Mouse (Mus musculus) skeletal muscle tissue, adult 2 months (tissue): ENCODE results near the gene Grin2d.
"Not testable (repeated sequence)": the region's sequence is repeated elsewhere in the genome, so short reads cannot be mapped to it uniquely, and the experiment has no call there.

Experiments
- DNase-seq: peaks from one replicate; pipeline ENCODE4 v3.0.0-alpha.2; 2012; ENCODE audit warnings: low read depth, low spot score

Gene Grin2d

DNA sequence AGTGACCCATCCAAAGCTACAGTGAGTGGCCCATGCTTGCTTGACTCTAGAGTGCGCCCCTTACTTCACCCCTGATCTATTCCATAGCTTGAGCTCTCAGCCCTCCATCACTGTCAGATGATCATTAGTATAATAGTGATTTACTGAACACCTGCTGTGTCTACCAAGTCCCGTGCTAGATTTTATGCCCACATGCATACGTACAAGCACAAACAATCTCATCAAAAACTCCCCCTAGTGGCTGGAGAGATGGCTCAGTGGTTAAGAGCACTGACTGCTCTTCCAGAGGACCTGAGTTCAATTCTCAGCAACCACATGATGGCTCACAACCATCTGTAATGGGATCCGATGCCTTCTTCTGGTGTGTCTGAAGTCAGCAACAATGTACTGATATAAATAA is 19.9 kb upstream of the Grin2d start:
- DNase-seq: not testable (repeated sequence)

DNA sequence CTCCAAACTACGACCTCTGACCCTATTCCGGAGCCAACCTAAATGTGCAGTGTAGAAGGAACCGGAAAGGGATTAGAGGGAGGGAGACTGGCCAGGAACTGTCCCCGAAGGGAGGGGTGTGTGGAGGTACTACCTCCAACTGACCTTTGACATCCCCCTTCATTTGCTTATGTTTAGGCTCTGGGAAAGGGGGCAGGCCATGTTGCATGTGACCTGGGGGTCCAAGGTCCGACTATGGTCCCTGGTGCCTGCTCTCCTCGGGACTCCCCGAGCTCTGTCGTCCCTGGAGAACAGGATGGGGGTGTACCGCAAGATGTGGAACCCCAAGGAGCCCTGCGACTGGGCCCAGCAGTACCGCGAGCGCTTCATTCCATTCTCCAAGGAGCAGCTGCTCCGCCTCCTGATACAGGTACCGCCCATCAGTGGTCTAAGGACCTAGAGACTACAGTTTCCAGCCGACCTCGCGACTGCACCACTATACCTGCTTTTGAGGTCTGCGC is 19.1 kb upstream of the Grin2d start:
- no peak for DNase-seq

DNA sequence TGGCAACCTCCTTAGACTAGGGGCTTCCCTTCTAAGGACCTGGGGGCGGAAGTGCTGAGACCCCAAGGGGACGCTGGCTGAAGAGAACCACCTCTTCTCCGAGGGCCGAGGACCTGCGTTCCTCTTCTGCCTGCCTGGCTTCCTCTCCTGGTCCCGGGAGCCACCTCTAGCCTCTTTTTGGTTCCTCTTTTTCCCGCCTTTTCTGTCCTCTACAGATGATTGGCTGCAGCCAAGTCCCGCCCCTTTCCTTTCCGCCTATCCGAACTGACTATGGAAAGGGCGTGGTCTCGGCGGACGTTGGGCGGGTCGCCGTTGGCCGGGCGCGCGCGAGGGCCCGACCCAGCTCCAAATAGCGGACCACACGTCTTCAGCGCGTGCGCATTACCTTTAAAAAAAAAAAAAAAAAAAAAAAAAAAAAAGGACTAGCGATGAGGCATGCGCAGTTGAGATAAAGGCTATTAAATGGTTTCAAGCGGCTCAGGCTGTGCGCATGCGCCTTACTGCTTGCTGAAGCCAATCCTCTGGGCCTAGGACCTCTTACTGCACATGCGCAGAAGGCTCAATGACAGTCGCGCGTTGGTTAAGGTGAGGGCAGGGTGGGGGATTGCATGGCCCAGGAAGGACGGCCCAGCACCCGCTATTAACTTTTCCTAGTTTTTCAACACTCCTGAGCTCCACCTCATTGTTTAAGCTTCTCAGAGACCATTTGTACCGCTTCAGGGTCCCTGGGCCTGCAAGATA is 18.5 kb upstream of the Grin2d start, which contains the start of the genes Syngr4 and Tmem143:
Syngr4 (minus strand) TSS at position 198 of the 741 bp plus-strand sequence.
Tmem143 (plus strand) TSS at position 425 of the 741 bp plus-strand sequence.
- peak; percentile 100 for DNase-seq

DNA sequence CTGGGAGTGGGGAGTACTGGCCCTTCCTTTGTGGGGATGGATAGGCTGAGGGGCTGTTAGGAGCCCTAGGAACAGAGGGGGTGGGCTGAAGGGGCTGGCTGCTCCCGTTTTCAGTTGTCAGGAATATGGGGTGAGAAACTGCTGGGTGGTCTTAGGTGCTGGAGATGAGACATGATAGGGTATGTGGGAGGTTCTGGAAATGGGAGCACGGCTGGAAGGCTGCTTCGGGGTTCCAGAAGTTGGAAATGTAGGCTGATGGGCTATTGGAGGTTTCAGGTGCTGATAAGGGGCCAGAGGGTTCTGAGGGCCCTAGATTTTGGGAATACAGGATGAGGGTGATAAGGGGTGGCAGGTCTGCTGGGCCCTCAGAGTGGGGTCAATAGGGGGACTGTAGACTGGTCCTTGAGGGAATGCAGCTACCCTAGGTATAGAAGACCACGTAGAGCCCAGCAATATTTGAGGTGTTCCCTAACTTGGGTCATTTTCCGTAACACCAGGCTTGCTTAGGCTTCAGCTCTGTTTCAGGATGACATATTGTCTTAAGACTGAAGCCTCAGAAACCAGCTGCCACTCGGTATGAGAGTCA is 17.8 kb upstream of the Grin2d start:
- DNase-seq: no peak

DNA sequence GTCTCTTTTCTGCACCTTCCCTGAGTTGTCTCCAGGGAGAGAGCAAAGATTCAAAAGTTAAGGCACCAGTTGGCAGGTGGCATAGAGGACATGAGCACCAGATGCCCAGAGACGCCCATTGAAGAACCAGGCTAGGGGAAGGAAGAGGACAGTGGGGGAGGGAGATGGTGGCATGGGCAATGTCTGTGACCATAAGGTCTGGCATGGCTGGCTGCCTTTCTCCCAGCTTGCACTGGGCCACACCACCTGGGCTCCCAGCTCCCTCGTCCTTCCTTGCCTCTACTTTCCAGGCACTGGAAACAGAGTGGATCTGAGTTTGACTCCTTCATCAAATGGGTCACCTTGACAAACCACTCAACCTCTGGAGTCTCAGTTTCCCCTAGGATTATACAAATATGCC is 14.5 kb upstream of the Grin2d start:
- DNase-seq: no peak

DNA sequence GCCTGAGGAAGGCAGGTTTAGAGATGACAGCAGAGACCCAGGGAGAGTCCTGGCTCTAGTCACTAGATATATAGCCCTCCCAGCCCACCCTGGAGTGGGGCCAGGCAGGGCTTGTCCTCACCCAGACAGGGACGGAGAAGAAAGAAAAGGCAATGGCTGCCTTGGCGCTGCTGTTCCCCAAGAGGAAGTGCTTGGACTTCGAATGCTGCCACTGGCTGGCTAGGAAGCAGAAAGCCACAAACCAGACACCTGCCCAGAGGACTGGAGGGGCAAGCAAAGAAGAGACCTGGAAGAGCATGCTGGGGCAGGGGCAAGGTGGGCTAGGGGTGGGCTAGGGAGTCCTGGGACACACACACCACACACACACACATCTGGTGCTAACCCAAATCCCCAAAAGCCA is 9.1 kb upstream of the Grin2d start:
- DNase-seq: no peak

DNA sequence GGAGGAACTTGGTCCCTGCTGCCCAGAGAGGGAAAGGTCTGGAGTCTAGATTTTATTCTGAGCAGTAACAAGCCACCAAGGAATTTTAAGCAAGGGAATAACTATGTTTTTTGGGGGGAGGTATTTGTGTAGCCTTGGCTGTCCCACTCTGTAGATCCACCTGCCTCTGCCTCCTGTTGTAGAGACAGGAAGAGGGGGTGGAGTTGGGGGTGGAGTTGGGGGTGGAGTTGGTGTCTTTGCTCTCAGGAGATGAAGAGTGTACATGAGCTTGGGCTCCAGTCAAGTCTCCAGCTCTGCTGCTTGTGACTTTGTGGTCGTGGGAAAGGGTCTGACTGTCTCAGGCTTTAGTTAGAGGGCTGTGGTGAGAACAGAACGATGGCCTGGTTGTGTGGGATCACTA is 2.8 kb upstream of the Grin2d start:
- no peak for DNase-seq

DNA sequence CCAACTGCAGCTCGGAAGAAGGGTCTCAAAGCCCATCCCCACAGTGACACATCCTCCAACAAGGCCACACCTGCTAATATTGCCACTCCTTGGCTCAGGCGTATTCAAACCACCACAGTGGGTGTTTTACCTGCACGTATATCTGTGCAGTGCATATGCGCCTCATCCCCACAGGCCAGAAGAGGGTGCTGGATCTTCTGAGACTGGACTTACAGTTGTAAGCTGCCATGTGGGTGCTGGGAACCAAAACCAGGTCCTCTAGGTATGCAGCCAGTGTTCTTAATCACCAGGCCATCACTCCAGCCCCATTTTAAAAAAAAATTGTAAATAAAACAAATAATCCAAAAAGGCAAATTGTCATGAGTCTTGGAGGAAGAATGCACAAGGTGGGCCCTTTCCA is 2.4 kb upstream of the Grin2d start:
- no peak for DNase-seq

DNA sequence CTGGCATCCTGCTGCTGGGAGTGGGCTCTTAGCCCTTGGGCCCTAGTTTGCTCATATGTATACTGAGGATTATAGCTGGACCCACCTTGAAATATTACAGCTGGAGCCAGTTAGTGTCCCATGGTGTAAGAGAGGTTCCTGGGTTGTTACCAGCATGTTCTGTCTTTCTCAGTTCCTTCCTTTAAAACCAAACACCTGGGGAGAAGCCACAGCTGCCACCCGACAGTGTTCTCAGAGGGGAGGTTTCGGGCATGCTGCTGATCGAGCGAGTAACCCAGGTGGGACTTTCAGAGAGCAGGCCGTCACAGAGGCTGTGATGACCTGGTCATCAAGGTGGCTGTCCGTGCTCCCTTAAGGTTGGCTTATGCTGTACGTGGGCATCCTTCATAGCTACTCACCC is 1.3 kb downstream of the Grin2d start:
- no peak for DNase-seq

DNA sequence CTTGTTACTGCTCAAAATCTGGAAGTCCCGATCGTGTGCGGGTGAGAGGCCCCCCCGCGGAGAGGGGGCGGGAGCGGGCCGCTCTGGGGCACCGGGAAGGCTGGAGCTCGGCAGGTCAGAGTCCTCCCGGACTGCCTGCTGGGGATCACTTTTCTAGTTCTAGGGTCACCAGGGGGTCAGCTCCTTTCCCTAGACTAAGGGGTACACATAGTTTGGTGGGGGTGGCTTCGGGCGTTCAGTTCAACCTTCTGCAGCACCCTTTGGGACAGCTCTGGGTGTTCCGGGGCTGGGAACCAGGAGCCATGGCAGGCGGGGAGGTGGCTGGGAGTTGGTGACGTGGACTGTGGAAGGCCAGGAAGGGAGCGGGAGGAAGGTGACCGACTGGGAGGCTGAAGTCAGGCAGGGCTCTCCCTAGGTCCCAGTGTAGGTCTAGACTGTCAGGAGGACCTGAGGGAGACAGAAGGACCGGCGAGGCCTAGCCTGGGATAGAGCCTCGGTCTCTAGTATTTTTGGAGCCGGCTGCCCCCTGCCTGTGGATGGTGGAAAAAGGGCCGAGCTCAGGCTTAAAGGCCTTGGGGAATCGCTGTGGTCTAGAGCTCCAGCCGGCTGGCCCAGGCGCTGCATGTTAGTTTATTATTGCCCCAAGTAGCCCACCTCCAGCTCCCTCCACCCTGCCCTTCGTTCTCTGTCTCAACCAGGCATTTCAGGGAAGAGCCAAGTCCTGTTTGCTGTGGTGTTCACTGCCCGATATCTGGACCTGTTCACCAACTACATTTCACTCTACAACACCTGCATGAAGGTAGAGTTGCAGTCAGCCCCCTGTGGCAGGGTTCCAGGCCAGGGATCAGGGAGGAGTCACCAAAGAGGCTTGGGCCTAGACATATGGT is 4.9 kb downstream of the Grin2d start:
- no peak for DNase-seq

DNA sequence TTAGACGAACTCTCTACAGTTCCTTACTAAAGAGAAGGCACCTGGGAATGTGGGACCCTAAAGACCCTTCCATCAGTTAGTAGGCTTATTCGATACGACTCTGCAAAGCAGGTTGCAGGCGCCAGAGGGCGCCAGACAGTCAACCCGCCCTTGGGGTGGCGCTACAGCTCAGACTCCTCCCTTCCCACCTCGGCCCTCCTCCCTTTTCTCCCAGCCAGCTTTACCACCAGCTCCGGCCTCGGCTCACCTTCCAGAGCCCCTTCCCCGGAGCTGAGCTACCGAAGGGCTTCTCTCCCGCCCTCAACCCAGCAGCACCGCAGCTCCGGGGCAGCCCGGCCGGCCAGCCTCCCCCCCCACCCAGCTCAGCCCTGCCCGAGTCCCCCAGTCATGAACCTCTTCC is 5.6 kb downstream of the Grin2d start, which contains the start of gene Kdelr1:
Kdelr1 (plus strand) TSS at position 149 of the 400 bp plus-strand sequence.
- peak; percentile 82 for DNase-seq

DNA sequence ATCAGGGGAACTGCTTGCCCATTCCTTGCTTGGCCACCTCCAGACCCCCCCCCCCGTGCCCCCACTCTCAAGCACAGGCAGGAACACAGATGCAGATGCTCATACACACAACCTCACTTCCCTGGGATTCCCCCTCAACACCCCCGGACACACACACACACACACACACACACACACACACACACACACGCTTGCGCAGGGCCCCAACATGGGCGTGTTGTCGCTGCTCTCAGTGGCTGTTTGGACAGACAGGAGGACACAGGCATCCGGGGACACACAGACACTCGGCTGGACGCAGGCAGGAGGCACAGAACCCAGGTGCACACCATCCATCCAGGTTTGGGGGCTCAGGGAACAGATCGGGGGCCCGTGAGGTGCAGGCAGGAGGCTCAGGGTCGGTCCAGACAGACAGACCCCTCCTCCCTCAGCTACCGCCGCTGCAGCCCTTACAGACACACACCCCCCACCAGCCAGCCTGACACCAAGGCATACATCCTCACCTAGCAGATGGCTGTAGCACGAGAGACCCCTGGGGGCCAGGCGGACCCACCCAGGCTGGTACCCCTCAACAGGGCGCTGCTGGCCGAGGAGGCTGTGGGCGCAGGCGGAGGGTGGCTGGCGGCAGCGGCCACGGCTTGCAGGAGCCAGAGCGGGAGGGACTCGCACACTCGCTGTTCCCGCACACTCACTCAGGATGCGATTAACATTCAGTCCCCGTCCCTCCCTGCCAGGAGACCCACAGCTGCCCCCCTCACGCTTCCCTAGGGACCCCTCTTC is 7.7 kb downstream of the Grin2d start:
- DNase-seq: no peak

DNA sequence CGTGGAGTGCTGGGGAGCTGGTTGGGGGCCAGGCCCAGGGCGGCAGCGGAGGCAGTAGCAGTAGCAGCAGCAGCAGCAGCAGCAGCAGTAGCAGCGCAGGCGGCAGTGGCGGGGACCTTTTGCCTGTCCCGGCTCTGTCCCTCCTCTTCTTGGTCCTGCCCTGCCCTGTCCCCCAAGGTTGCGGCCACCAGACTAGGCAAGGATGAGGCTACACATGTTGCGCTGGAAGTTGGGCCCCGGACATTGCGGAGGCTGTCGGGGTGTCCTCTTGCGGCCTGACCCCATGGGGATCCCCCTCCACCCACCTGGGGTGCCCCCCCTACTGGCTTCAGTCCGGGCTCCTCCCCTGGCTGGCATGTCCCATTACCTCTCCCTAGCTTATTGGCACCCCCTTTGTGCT is 8.4 kb downstream of the Grin2d start:
- no peak for DNase-seq

DNA sequence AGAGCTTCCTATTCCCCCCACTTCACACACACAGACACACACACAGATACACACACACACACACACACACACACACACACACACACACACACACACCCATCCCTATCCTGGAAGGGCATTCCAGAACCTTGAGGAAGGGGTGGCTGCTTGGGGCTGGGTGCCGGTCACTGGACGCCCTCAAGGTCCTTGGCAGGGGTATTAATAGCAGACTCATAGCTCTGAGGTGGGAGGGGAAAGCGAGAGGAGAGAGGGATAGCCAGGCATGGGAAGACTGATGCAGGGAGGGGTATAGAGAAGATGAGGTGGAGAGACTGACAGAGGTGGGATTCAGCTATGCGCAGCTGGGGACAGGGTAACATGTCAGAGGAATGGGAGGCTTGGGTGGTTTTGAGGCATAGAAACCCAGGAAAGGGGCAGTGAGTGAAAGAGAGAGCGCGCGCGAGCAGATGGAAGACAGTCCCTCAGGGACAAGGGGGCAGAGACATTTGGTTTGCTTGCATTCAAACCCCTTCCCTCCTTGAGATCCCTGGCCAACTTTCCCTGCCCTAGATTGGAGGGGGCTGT is 9.0 kb downstream of the Grin2d start:
- DNase-seq: no peak

DNA sequence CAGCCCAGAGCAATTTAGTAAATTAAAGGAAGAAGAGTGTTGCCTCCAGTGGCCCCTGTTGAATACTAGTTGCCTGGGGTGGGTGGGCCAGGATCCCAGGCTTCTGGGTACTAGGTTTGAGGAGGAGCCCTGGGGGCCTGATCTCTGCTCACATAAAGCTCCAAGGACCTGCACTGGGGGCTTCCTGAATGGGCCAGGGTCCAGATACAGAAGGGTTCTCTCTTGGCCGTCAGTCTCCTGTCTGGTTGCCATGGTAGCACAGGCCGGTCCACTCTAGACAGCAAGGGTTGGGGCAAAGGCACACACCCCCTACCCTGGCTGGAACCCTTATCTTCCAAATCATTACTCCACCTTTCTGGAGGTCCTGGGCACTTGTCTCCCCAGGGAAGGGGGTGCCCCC is 10.3 kb downstream of the Grin2d start:
- no peak for DNase-seq

DNA sequence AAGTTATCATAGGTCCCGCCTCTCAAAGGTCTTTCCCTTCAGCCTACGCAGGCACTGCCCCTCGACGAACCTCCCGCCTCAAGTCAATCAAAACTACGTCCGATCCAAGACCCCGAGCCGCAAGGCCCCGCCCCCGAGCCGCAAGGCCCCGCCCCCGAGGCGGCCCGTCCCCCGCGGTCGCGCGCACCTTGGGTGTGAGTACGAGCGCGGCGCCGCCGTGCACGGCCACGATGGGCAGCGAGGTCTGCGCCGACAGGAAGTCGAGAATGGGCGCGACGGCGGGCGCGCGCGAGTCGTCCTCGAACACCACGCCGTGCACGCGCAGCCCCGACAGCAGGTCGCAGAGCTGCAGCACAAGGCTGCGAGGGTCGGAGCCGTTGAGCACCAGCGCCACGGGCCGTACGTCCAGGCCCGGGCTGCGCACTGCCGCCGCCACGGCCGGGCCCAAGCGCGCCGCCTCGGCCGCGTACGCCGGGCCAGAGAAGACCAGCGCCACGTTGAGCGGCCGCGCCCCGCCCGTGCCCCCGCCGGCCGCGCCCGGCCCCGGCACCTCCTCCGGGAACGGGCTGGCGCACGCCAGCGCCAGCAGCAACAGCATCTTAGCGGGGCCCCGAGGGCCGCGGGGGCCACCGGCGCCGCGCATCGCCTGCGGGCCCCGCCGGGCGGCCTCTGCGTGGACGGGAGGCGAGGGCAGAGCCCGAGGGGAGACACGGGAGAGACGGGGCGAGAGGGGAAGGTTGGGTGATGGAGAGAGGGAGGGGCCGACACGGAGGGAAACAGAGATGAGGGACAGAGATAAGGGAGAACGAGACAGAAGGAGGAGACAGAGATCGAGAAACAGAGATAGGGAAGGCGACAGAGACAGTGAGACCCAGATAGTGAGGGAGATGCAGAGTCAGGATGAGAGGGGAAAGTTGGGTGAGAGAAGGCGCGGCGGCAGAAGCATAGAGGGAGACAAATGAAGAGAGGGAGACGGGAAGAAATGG is 12.0 kb downstream of the Grin2d start:
- DNase-seq: peak; percentile 75

DNA sequence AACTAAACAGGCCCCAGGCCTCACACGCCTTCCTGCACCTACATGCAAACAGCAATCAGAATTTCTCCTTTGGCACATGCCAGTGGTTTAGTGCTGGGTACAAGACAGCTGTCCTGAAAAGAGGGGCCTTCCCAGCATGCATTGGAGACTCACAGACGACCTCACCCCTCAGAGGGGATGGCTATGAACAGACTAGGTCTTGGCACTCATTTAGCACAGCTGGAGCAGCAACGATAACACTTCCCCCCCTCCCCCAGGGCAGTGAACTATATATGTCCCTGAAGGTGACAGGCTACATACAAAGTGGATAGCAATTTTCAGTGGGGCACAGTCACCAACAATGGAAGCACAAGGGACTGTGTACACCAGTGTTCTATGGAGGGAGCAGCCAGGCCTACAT is 13.7 kb downstream of the Grin2d start:
- no peak for DNase-seq

DNA sequence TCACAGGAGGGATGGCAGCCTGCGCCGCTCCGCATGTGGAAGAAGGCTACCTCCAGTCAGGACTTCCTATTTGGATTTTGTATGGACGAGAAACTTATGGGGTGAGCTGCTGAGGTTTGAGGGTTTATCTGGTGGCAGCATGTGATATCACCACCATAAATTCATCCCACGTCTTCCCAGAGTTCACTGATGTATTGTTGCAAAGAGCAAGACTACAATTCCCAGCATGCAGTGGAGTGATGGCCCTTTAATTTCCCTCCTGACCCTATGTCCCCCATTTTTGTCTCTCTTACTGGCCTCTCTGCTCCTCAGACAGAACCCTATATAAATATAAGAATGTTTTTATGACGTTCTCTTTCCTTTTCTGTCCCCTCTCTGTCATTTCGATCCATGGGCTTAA is 15.4 kb downstream of the Grin2d start:
- no peak for DNase-seq

DNA sequence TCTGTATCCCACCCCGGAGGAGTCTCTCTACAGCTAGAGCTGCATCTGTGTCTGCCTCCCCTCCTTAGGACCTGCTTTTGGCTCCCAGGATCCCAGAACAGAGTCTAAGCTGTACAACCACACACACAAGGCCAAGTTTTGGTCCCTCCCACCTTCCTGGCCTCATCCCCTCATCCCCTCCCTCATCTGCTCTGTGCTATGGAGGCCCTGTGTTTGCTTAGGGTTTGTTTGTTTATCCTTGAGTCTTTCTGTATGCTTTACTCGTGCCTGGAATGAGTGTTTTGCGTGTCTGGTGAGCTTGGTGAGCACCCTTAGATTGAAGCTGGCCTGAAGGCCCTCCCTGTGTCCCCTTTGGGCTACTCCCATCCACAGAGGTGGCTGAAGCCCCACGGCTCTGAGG is 19.2 kb downstream of the Grin2d start:
- no peak for DNase-seq
